Mouse (Mus musculus) limb, embryonic 10.5 days (tissue): ENCODE results near the gene Map7. TPM values are rescaled to one million over a fixed set of nuclear protein-coding genes. Genes with fewer than 3 reads are reported as not detected.
A peak's percentile ranks its signal among the peaks of the same experiment; 100 is the strongest.

Experiments used
- DNase-seq: peaks from one replicate; pipeline ENCODE4 v3.0.0-alpha.2; 2017; ENCODE audit warnings: low spot score
- H3K27ac ChIP-seq: fragments of 300-500 bp; sonication (generic); 2 replicates; pipeline ENCODE4 v1.5.1; 2016; ENCODE audit warnings: mild to moderate bottlenecking
- H3K27me3 ChIP-seq: fragments of 300-500 bp; sonication (generic); 2 replicates; pipeline ENCODE4 v1.6.1; 2016; ENCODE audit warnings: low read depth, mild to moderate bottlenecking; ENCODE audit not compliant: poor library complexity, severe bottlenecking
- H3K36me3 ChIP-seq: fragments of 300-500 bp; sonication (generic); 2 replicates; pipeline ENCODE4 v1.6.1; 2016; ENCODE audit warnings: mild to moderate bottlenecking, moderate library complexity
- H3K4me1 ChIP-seq: fragments of 300-500 bp; sonication (generic); 2 replicates; pipeline ENCODE4 v1.6.1; 2016
- H3K4me3 ChIP-seq: fragments of 300-500 bp; sonication (generic); 2 replicates; pipeline ENCODE4 v1.5.1; 2016; ENCODE audit warnings: mild to moderate bottlenecking, moderate library complexity
- H3K9me3 ChIP-seq: fragments of 300-500 bp; sonication (generic); replicated peaks from 2 replicates; pipeline ENCODE4 v1.6.1; 2016; ENCODE audit warnings: mild to moderate bottlenecking
- WGBS: fragments of 180-500 bp; shearing (Covaris S2); methylation state at CpG from one replicate; pipeline ENCODE4 v1.1.7; 2016; 5-methylcytosine and 5-hydroxymethylcytosine counted together
- polyA plus RNA-seq: library from polyadenylated mRNA; unstranded; fragments of >200 nt; fragmentation: Nextera tagmentation; extraction: Ambion mirVana; gene quantifications from 2 replicates; pipeline ENCODE4 v1.2.1, GENCODE M21; 2016

The Map7 gene
- polyA plus RNA-seq, 1 experiment from 2014 or later = 3.3 TPM

- no peak overlapping the region for H3K4me3 ChIP-seq
- H3K9me3 ChIP-seq = no peaks in the 10 kb centered on the region
- no peak for DNase-seq
- H3K27me3 ChIP-seq = no peaks in the 10 kb centered on the region
- no peaks in the 10 kb centered on the region for H3K36me3 ChIP-seq
- no peak overlapping the region for H3K27ac ChIP-seq
- 82% methylated on average over 2 of the region's 2 CpGs for WGBS
- peaks cover 4% of the 10 kb centered on the region; the same call in 1 of the 2 replicates for H3K4me1 ChIP-seq
Measured at GRCm38 (mm10) chr10:20259476-20259875, 111.2 kb downstream of the Map7 start.

GRCm38 (mm10) chr10:20262896-20263295 lies 114.6 kb downstream of the Map7 start:
- peaks cover 4% of the 10 kb centered on the region; the same call in 1 of the 2 replicates for H3K4me1 ChIP-seq
- no peak for DNase-seq
- H3K27ac ChIP-seq = no peak overlapping the region
- WGBS = 84% methylated on average over 6 of the region's 6 CpGs
- H3K27me3 ChIP-seq = peaks cover 19% of the 10 kb centered on the region; the same call in 1 of the 2 replicates
- no peaks in the 10 kb centered on the region for H3K36me3 ChIP-seq
- no peaks in the 10 kb centered on the region for H3K9me3 ChIP-seq
- H3K4me3 ChIP-seq = no peak overlapping the region

DNA sequence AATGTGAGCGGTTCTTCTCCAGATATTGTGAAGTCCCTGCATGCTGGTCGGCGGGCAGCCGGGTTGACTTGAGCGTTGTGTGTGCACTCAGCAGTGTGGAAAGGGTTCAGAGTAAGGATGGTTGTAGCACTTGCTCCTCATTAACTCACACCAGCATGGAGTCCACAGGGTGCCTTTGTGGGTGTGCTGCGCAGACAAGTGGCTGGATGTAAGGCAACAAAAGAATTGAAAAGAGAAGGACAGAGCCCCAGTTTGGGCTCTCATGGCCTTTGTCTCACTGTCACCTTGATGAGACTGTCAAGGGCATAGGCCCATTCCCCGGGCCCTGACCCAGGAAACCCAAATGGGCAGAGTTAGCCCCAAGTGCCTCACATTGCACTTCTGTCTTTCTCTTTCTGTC lies 116.2 kb downstream of the Map7 start:
- Histone ChIP-seq H3K4me1 (peaks cover 12% of the 10 kb centered on the region; the same call in 1 of the 2 replicates), H3K4me3 (no peak overlapping the region), H3K36me3 (no peaks in the 10 kb centered on the region), H3K9me3 (no peaks in the 10 kb centered on the region), H3K27me3 (peaks cover 21% of the 10 kb centered on the region; the same call in 1 of the 2 replicates), H3K27ac (no peak overlapping the region)
- WGBS = 94% methylated on average over 7 of the region's 7 CpGs
- DNase-seq = no peak

GRCm38 (mm10) chr10:20267032-20267431 lies 118.8 kb downstream of the Map7 start:
- H3K4me3 ChIP-seq = no peak overlapping the region
- H3K27me3 ChIP-seq = peaks cover 36% of the 10 kb centered on the region; the same call in 1 of the 2 replicates
- H3K9me3 ChIP-seq = no peaks in the 10 kb centered on the region
- peaks cover 12% of the 10 kb centered on the region; the same call in 1 of the 2 replicates for H3K4me1 ChIP-seq
- no peak for DNase-seq
- no peak overlapping the region for H3K27ac ChIP-seq
- H3K36me3 ChIP-seq = no peaks in the 10 kb centered on the region
- WGBS = 75% methylated on average over 10 of the region's 10 CpGs

GRCm38 (mm10) chr10:20268945-20269344 lies 120.7 kb downstream of the Map7 start:
- Histone ChIP-seq H3K9me3 (no peaks in the 10 kb centered on the region), H3K27ac (no peak overlapping the region), H3K36me3 (no peaks in the 10 kb centered on the region), H3K4me1 (peaks cover 12% of the 10 kb centered on the region; the same call in 1 of the 2 replicates), H3K27me3 (peaks cover 55% of the 10 kb centered on the region), H3K4me3 (no peak overlapping the region)
- WGBS = 62% methylated on average over 7 of the region's 7 CpGs
- no peak for DNase-seq

GRCm38 (mm10) chr10:20272380-20272779 lies 124.1 kb downstream of the Map7 start:
- DNase-seq = no peak
- Histone ChIP-seq H3K27ac (no peak overlapping the region), H3K4me3 (no peak overlapping the region), H3K36me3 (no peaks in the 10 kb centered on the region), H3K9me3 (no peaks in the 10 kb centered on the region), H3K4me1 (peaks cover 12% of the 10 kb centered on the region; the same call in 1 of the 2 replicates), H3K27me3 (peaks cover 44% of the 10 kb centered on the region)
- 86% methylated on average over 5 of the region's 5 CpGs for WGBS

DNA sequence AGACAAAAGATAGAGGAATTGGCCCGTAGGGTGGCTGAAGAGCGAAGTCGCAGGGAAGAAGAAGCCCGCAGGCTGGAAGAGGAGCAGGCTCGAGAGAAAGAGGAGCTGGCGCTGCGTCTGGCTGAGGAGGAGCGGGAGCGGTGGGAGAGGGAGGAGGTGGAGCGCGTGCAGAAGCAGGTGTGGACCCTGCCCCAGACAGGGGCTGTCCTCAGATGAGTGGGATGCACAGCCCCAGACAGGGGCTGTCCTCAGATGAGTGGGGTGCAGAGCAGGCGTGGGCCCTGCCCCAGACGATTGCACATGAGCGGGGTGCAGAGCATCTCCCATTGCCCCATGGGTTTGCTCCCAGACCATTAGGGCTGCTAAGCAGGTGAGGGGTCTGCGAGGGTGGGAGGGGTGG lies 125.0 kb downstream of the Map7 start:
- no peaks in the 10 kb centered on the region for H3K9me3 ChIP-seq
- no peak overlapping the region for H3K4me3 ChIP-seq
- H3K27me3 ChIP-seq = peaks cover 40% of the 10 kb centered on the region
- DNase-seq = no peak
- no peaks in the 10 kb centered on the region for H3K36me3 ChIP-seq
- WGBS = 59% methylated on average over 15 of the region's 15 CpGs
- peaks cover 12% of the 10 kb centered on the region; the same call in 1 of the 2 replicates for H3K4me1 ChIP-seq
- H3K27ac ChIP-seq = no peak overlapping the region

DNA sequence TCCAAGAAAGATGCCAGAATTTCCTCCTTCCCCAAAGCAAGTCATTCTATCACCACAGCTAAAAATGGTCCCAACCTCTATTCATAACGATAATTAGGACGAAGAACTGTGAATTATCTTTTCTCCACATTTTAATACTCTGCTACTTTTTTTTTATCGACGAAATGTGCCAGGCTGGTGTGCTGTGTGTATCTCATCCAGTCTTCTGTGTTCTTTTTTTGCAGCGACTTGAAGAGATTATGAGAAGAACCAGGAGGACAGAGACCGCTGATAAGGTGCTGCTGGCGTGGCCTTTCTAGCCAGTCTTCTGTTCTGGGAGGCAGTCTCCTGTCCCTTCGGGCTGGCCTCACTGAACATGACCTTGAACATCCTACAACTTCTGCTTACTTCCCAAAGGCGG lies 125.8 kb downstream of the Map7 start:
- H3K27ac ChIP-seq = no peak overlapping the region

DNA sequence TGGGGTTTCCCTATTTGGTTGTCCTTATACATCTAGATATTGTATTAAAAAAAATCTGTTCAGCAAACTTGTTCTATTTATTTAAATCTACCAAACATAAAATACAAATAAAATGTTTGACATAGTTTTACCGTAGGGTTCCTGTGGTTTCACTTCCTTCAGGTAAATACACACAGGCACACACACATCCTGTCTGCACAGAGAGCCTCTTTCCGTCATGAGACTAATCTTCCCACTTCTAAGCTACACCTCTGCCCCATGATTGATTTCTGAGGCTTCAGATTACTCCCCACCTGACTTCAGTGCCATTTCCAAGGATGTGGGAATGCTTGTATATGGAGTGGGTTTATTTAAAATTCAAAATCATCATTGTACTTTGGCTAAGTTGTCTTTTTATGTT lies 133.2 kb downstream of the Map7 start:
- no peaks in the 10 kb centered on the region for H3K27me3 ChIP-seq
- no peak overlapping the region for H3K27ac ChIP-seq
- H3K4me3 ChIP-seq = no peak overlapping the region
- no peaks in the 10 kb centered on the region for H3K36me3 ChIP-seq
- H3K9me3 ChIP-seq = no peaks in the 10 kb centered on the region
- 78% methylated on average over 2 of the region's 2 CpGs for WGBS
- no peak for DNase-seq
- H3K4me1 ChIP-seq = peaks cover 19% of the 10 kb centered on the region

More for the DNA sequence above, 125.8 kb downstream of the Map7 start:
- H3K36me3 ChIP-seq = no peaks in the 10 kb centered on the region
- no peak overlapping the region for H3K4me3 ChIP-seq
- peaks cover 40% of the 10 kb centered on the region for H3K27me3 ChIP-seq
- no peak for DNase-seq
- 83% methylated on average over 9 of the region's 9 CpGs for WGBS
- H3K9me3 ChIP-seq = no peaks in the 10 kb centered on the region
- peaks cover 4% of the 10 kb centered on the region; the same call in 1 of the 2 replicates for H3K4me1 ChIP-seq

DNA sequence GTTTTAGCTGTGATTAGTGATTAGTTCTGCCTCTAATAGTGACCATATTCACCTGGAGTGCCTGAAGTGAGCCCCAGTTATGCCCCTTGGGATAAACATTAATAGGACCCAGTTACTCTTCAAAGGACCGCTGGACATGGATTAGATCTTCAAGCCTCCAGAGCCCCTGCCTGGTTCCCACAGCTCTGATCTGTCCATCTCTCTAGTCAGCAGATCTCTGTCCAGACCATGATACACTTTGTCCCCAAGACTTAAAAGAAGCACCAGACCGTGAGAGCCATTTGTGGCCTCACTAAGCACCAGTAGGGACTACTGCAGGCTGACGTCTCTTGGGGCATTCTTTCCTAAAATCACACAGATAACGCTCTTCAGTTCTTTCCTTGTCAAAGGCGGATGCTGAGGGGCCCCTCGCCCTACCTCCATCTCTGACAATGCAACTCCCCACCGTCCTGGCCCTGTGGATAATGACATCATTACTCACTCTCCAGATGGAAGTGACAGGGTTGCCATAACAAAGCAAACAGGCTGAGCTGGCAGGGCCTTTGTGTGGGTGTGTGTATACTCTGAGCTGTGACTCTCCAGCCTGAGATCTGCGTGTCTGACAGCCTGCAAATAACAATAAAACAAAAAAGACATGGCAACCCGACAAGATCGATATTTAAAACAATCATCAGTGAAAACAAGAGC lies 137.2 kb downstream of the Map7 start:
- no peak overlapping the region for H3K4me3 ChIP-seq

DNA sequence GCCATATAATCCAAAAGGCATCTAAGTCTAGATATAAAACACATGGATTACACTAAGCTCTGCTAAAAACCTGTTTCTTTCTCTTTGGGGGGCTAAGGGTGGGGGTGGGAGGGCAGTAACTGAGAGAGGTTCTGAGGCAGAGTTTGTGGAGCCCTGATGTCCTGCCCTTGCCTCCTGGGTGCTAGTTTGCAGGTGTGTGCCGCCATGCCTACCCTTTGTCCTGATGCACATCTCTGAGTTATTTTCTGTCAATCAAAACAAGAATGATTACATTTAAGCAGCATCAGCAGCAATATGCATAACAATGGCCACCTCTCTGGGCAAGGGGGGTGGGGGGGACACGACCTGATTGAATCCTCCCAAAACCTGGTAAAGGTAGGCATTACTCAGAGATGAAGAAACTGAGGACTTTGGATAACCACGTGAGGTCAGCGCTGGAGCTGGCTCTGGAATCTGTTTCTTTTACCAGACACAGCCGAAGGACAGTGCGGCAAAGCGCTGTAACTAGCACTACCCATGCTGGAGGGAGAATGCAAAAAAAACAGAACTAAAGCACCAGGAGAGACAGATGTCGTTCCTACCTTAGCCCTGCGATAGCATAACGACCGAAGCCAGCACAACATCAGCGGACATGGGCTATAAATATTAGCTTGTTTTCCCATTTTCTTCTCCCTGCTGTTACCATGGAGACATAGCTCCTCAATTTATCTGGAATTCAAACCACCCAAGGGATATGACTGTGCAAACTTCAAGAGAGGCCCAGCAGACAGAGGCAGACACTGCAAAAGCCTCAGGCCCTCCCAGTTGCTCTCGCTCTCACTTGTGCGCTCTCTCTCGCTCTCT lies 137.9 kb downstream of the Map7 start:
- no peaks in the 10 kb centered on the region for H3K9me3 ChIP-seq
- H3K27ac ChIP-seq = peak overlapping the region; percentile 50
- 60% methylated on average over 15 of the region's 15 CpGs for WGBS
- H3K4me3 ChIP-seq = no peak overlapping the region
- DNase-seq = no peak
- no peaks in the 10 kb centered on the region for H3K36me3 ChIP-seq
- H3K27me3 ChIP-seq = no peaks in the 10 kb centered on the region
- peaks cover 28% of the 10 kb centered on the region for H3K4me1 ChIP-seq

More for the DNA sequence above, 137.2 kb downstream of the Map7 start:
- no peaks in the 10 kb centered on the region for H3K36me3 ChIP-seq
- DNase-seq = peak; percentile 43
- H3K27ac ChIP-seq = peak overlapping the region; percentile 50
- no peaks in the 10 kb centered on the region for H3K9me3 ChIP-seq
- no peaks in the 10 kb centered on the region for H3K27me3 ChIP-seq
- H3K4me1 ChIP-seq = peaks cover 27% of the 10 kb centered on the region
- WGBS = 36% methylated on average over 10 of the region's 10 CpGs

GRCm38 (mm10) chr10:20287369-20287768 lies 139.1 kb downstream of the Map7 start:
- H3K9me3 ChIP-seq = no peaks in the 10 kb centered on the region
- no peak for DNase-seq
- no peak overlapping the region for H3K4me3 ChIP-seq
- H3K27ac ChIP-seq = no peak overlapping the region
- WGBS = 59% methylated on average over 6 of the region's 6 CpGs
- no peaks in the 10 kb centered on the region for H3K27me3 ChIP-seq
- H3K36me3 ChIP-seq = no peaks in the 10 kb centered on the region
- H3K4me1 ChIP-seq = peaks cover 28% of the 10 kb centered on the region

DNA sequence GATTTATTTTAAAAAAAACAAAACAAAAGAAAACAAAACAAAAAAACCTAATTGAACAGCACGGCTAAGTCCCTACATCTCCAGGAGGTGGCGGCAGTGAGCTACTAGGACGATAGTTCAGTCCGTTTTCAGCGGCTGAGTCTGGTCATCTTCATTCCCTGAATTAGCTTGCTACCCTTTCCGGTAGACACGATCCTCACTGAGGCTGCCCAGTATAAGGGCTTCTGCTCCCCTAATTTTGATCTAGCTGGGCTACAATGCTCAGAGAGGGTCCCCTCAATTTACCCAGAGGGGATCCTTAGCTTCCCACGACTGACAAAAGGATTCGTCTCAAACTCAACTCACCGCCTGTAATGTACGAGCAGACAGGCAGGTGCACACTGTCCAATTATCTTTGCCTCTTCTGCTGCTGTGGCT lies 142.2 kb downstream of the Map7 start:
- no peak overlapping the region for H3K27ac ChIP-seq
- H3K4me3 ChIP-seq = peak overlapping the region; percentile 23
- 27% methylated on average over 11 of the region's 11 CpGs for WGBS

More for the DNA sequence above, 142.2 kb downstream of the Map7 start:
- H3K4me1 ChIP-seq = peaks cover 21% of the 10 kb centered on the region
- H3K36me3 ChIP-seq = no peaks in the 10 kb centered on the region
- no peaks in the 10 kb centered on the region for H3K9me3 ChIP-seq
- DNase-seq = peak; percentile 84
- no peaks in the 10 kb centered on the region for H3K27me3 ChIP-seq
